8 mouse cellular contexts compared by ENCODE assay signal in genomic region chr19:5608707-5609106, GRCm38 (mm10). TPM values are rescaled to one million over a fixed set of nuclear protein-coding genes. Genes with fewer than 3 reads are reported as not detected.
A peak's percentile ranks its signal among the peaks of the same experiment; 100 is the strongest.
DNase-seq lines count a peak whose midpoint lies in the region; ATAC-seq and TF ChIP-seq lines count a peak whose summit lies in the region.

No protein-coding gene starts in this region.

- peak overlapping the region; percentile 96 for H3K4me3 ChIP-seq in megakaryocyte, embryonic 14.5 days (replicated peaks)
- H3K4me3 ChIP-seq in limb, embryonic 14.5 days (replicated peaks; ENCODE audit: low read length): peak overlapping the region; percentile 76
- peak overlapping the region; percentile 74; the same call in 1 of the 2 replicates for H3K4me3 ChIP-seq in stomach, postnatal 0 days (ENCODE audit: low read depth, low read length)

- TF ChIP-seq POLR2A in limb, embryonic 14.5 days (IDR thresholded peaks at IDR 0.05; ENCODE audit: borderline replicate concordance, extremely low read depth, insufficient read depth, insufficient read length): no peak

- no peaks in the 10 kb centered on the region for H3K27me3 ChIP-seq in megakaryocyte, embryonic 14.5 days (replicated peaks)
- H3K27me3 ChIP-seq in limb, embryonic 14.5 days (ENCODE audit: control insufficient read depth, insufficient read depth, low read length): no peaks in the 10 kb centered on the region
- no peaks in the 10 kb centered on the region for H3K27me3 ChIP-seq in stomach, postnatal 0 days (ENCODE audit: control insufficient read depth, insufficient read depth, low read length)

- H3K36me3 ChIP-seq in megakaryocyte, embryonic 14.5 days (replicated peaks; ENCODE audit: low read length): peaks cover 54% of the 10 kb centered on the region
- H3K36me3 ChIP-seq in limb, embryonic 14.5 days (ENCODE audit: control insufficient read depth, insufficient read depth, low read length): peaks cover 53% of the 10 kb centered on the region
- H3K36me3 ChIP-seq in stomach, postnatal 0 days (ENCODE audit: control insufficient read depth, insufficient read depth, low read length): peaks cover 22% of the 10 kb centered on the region

- H3K4me1 ChIP-seq in megakaryocyte, embryonic 14.5 days: peaks cover 87% of the 10 kb centered on the region
- H3K4me1 ChIP-seq in limb, embryonic 14.5 days (ENCODE audit: control insufficient read depth, insufficient read depth, low read length): peaks cover 17% of the 10 kb centered on the region
- 0 out of 2 replicates have a peak, but pooled peaks cover 4% of the 10 kb centered on the region for H3K4me1 ChIP-seq in stomach, postnatal 0 days (replicated peaks; ENCODE audit: control insufficient read depth, insufficient read depth)

- H3K27ac ChIP-seq in limb, embryonic 14.5 days (replicated peaks; ENCODE audit: low read depth, low read length): no peak overlapping the region
- 0 out of 2 replicates have a peak overlapping the region, but pooled peaks have one; percentile 97 for H3K27ac ChIP-seq in stomach, postnatal 0 days (replicated peaks)

- peak; percentile 18 for DNase-seq in CD4-positive, CD25-positive, alpha-beta regulatory T cell, adult 2 months (ENCODE audit: low read depth, low spot score)
- DNase-seq in limb, embryonic 14.5 days (ENCODE audit: low spot score): no peak
- DNase-seq in stomach, postnatal 0 days (ENCODE audit: low spot score): no peak
- DNase-seq in gastrocnemius, postnatal 14 days: no peak
- DNase-seq in lung, postnatal 25 days (ENCODE audit: low spot score): no peak

- intact Hi-C loops in gastrocnemius, postnatal 14 days (cut with DNase I; ENCODE audit: low total_unique reads): no loop called here

- H3K9me3 ChIP-seq in megakaryocyte, embryonic 14.5 days: no peaks in the 10 kb centered on the region
- no peaks in the 10 kb centered on the region for H3K9me3 ChIP-seq in limb, embryonic 14.5 days (ENCODE audit: control insufficient read depth, low read length)
- H3K9me3 ChIP-seq in stomach, postnatal 0 days (ENCODE audit: control insufficient read depth, low read length): no peaks in the 10 kb centered on the region

- ATAC-seq in CD4-positive, CD25-positive, alpha-beta regulatory T cell, adult 4 months: no peak
- no peak for ATAC-seq in megakaryocyte, adult 5-6 weeks (ENCODE audit: poor library complexity, severe bottlenecking)
- no peak for ATAC-seq in limb, embryonic 14.5 days (ENCODE audit: low FRiP score, low read depth)
- no peak for ATAC-seq in stomach, postnatal 0 days (ENCODE audit: low FRiP score, low TSS enrichment)

- 98% methylated on average over 10 of the region's 13 CpGs for WGBS in limb, embryonic 14.5 days
- WGBS in stomach, postnatal 0 days: 96% methylated on average over 13 of the region's 13 CpGs

- no peak for TF ChIP-seq CTCF in stomach, postnatal 0 days (IDR thresholded peaks at IDR 0.05; ENCODE audit: low read depth)

- H3K4me2 ChIP-seq in limb, embryonic 14.5 days (replicated peaks; ENCODE audit: low read depth, low read length, severe bottlenecking): peak overlapping the region; percentile 61
- H3K4me2 ChIP-seq in stomach, postnatal 0 days (replicated peaks; ENCODE audit: low read depth): peak overlapping the region; percentile 77; the same call in 1 of the 2 replicates

- no peak for TF ChIP-seq EP300 in stomach, postnatal 0 days (optimal IDR thresholded peaks at IDR 0.05)

- H3K9ac ChIP-seq in limb, embryonic 14.5 days (ENCODE audit: low read depth, low read length, severe bottlenecking): no peak overlapping the region
- H3K9ac ChIP-seq in stomach, postnatal 0 days (ENCODE audit: low read length): no peak overlapping the region; the same call in 1 of the 2 replicates

RNA-seq across cellular contexts. Expression of gene Kat5, which starts 1.3 kb away (rescaled TPM):
- polyA plus RNA-seq in CD4-positive, CD25-positive, alpha-beta regulatory T cell, adult 4 months (2017; shearing (Covaris generic)): 10 to 100 TPM; 38.8 to 84.9 TPM
- 26.7 and 57.5 TPM in 2 replicates for polyA plus RNA-seq in megakaryocyte, embryonic 14.5 days (2012; ENCODE audit: insufficient read depth, low replicate concordance)
- total RNA-seq in megakaryocyte, adult 5-6 weeks (2015): 34.2 and 47.8 TPM in 2 replicates
- total RNA-seq in megakaryocyte, adult 5-6 weeks (2017): 69.4 and 73.9 TPM in 2 replicates
- 115 and 127 TPM in 2 replicates for polyA plus RNA-seq in limb, embryonic 14.5 days (2012; rRNA removed)
- polyA plus RNA-seq in limb, embryonic 14.5 days (2014; fragmentation: Nextera tagmentation; extraction: Ambion mirVana): 27.4 and 34.6 TPM in 2 replicates
- 31.8 and 37.9 TPM in 2 replicates for polyA plus RNA-seq in stomach, postnatal 0 days (2015; fragmentation: Nextera tagmentation; extraction: Ambion mirVana)
- 10 to 100 TPM; 22.0 to 25.9 TPM for total RNA-seq in gastrocnemius, postnatal 14 days (2021)

RNA-seq across cellular contexts. Expression of gene Rnaseh2c, which starts 7.0 kb away (rescaled TPM):
- polyA plus RNA-seq in CD4-positive, CD25-positive, alpha-beta regulatory T cell, adult 4 months (2017; shearing (Covaris generic)): 100 to 1,000 TPM in 1 of 2 experiments, 10 to 100 TPM in 1; 55.0 to 102 TPM
- 356 and 520 TPM in 2 replicates for polyA plus RNA-seq in megakaryocyte, embryonic 14.5 days (2012; ENCODE audit: insufficient read depth, low replicate concordance)
- total RNA-seq in megakaryocyte, adult 5-6 weeks (2015): 116 and 125 TPM in 2 replicates
- total RNA-seq in megakaryocyte, adult 5-6 weeks (2017): 94.6 and 136 TPM in 2 replicates
- 101 and 103 TPM in 2 replicates for polyA plus RNA-seq in limb, embryonic 14.5 days (2012; rRNA removed)
- 95.5 and 107 TPM in 2 replicates for polyA plus RNA-seq in limb, embryonic 14.5 days (2014; fragmentation: Nextera tagmentation; extraction: Ambion mirVana)
- 57.3 and 64.7 TPM in 2 replicates for polyA plus RNA-seq in stomach, postnatal 0 days (2015; fragmentation: Nextera tagmentation; extraction: Ambion mirVana)
- 10 to 100 TPM; 39.1 to 46.1 TPM for total RNA-seq in gastrocnemius, postnatal 14 days (2021)

RNA-seq across cellular contexts. Expression of gene Rela, which starts 28.6 kb away (rescaled TPM):
- 100 to 1,000 TPM; 111 to 174 TPM for polyA plus RNA-seq in CD4-positive, CD25-positive, alpha-beta regulatory T cell, adult 4 months (2017; shearing (Covaris generic))
- 105 and 119 TPM in 2 replicates for polyA plus RNA-seq in megakaryocyte, embryonic 14.5 days (2012; ENCODE audit: insufficient read depth, low replicate concordance)
- 51.9 and 56.6 TPM in 2 replicates for total RNA-seq in megakaryocyte, adult 5-6 weeks (2015)
- 46.1 and 47.8 TPM in 2 replicates for total RNA-seq in megakaryocyte, adult 5-6 weeks (2017)
- polyA plus RNA-seq in limb, embryonic 14.5 days (2012; rRNA removed): 59.8 and 88.7 TPM in 2 replicates
- 54.8 and 57.2 TPM in 2 replicates for polyA plus RNA-seq in limb, embryonic 14.5 days (2014; fragmentation: Nextera tagmentation; extraction: Ambion mirVana)
- 28.7 and 35.2 TPM in 2 replicates for polyA plus RNA-seq in stomach, postnatal 0 days (2015; fragmentation: Nextera tagmentation; extraction: Ambion mirVana)
- total RNA-seq in gastrocnemius, postnatal 14 days (2021): 10 to 100 TPM; 17.1 to 21.9 TPM

RNA-seq across cellular contexts. Expression of gene Ap5b1, which starts 40.9 kb away (rescaled TPM):
- 1 to 10 TPM; 3.8 to 7.4 TPM for polyA plus RNA-seq in CD4-positive, CD25-positive, alpha-beta regulatory T cell, adult 4 months (2017; shearing (Covaris generic))
- polyA plus RNA-seq in megakaryocyte, embryonic 14.5 days (2012; ENCODE audit: insufficient read depth, low replicate concordance): 23.7 and 35.2 TPM in 2 replicates
- total RNA-seq in megakaryocyte, adult 5-6 weeks (2015): 18.3 and 23.2 TPM in 2 replicates
- total RNA-seq in megakaryocyte, adult 5-6 weeks (2017): 16.4 and 22.5 TPM in 2 replicates
- 2.6 and 3.5 TPM in 2 replicates for polyA plus RNA-seq in limb, embryonic 14.5 days (2012; rRNA removed)
- polyA plus RNA-seq in limb, embryonic 14.5 days (2014; fragmentation: Nextera tagmentation; extraction: Ambion mirVana): 3.1 and 3.7 TPM in 2 replicates
- polyA plus RNA-seq in stomach, postnatal 0 days (2015; fragmentation: Nextera tagmentation; extraction: Ambion mirVana): 4.7 and 5.7 TPM in 2 replicates
- 1 to 10 TPM; 1.8 to 2.4 TPM for total RNA-seq in gastrocnemius, postnatal 14 days (2021)

RNA-seq across cellular contexts. Expression of gene Ovol1, which starts 48.3 kb away (rescaled TPM):
- polyA plus RNA-seq in CD4-positive, CD25-positive, alpha-beta regulatory T cell, adult 4 months (2017; shearing (Covaris generic)): not detected
- polyA plus RNA-seq in megakaryocyte, embryonic 14.5 days (2012; ENCODE audit: insufficient read depth, low replicate concordance): not detected in 2 replicates
- 0.07 and 0.14 TPM in 2 replicates for total RNA-seq in megakaryocyte, adult 5-6 weeks (2015)
- total RNA-seq in megakaryocyte, adult 5-6 weeks (2017): 0.07 TPM in 1 of 2 replicates, not detected in the other
- polyA plus RNA-seq in limb, embryonic 14.5 days (2012; rRNA removed): 5.6 and 7.2 TPM in 2 replicates
- polyA plus RNA-seq in limb, embryonic 14.5 days (2014; fragmentation: Nextera tagmentation; extraction: Ambion mirVana): 9.9 and 12.8 TPM in 2 replicates
- polyA plus RNA-seq in stomach, postnatal 0 days (2015; fragmentation: Nextera tagmentation; extraction: Ambion mirVana): 26.6 and 28.2 TPM in 2 replicates
- total RNA-seq in gastrocnemius, postnatal 14 days (2021): not detected
